Mouse (Mus musculus): ENCODE results near the gene Prkn.

GRCm38 (mm10) chr17:11876240-11876639 lies 1036.1 kb downstream of the Prkn start:
- no peak for TF ChIP-seq CTCF (IDR thresholded peaks at IDR 0.05; ENCODE audit: extremely low read depth, insufficient read depth, low read length)
- TF ChIP-seq POLR2A (IDR thresholded peaks at IDR 0.05; ENCODE audit: extremely low read depth, insufficient read depth, low read length), result no peak
